Mouse (Mus musculus) MEL (cell line): ENCODE data around the gene Stx2. TPM values are rescaled to one million over a fixed set of nuclear protein-coding genes. Genes with fewer than 3 reads are reported as not detected.

Experiments
- polyA plus RNA-seq, 2 experiments: library from polyadenylated mRNA; stranded (reverse) in 1 of 2; unstranded in 1 of 2; fragments of >175 nt in 1 of 2; fragments of >200 nt in 1 of 2; gene quantifications; 2 replicates each; pipeline versions ENCODE4 v1.2.1 to v1.2.4; 2012; ENCODE audit warnings: low replicate concordance in 2 of 2, low read depth in 1 of 2; ENCODE audit not compliant: insufficient read length in 2 of 2, insufficient read depth in 1 of 2, missing spikeins in 1 of 2
- total RNA-seq: library from RNA; depleted of rRNA; stranded (reverse); fragments of 300-350 nt; gene quantifications from 2 replicates; pipeline ENCODE4 v1.2.3, GENCODE M21; 2012; rRNA removed

The Stx2 gene
- total and polyA plus RNA-seq, 3 experiments: 84.8 to 97.1 TPM; not detected in 1

Other genes starting within 250 kb of the Stx2 start
- not detected in 2 replicates for gene Rimbp2, start 55.1 kb downstream of the Stx2 start, total RNA-seq
- not detected for gene Rimbp2, start 55.1 kb downstream of the Stx2 start, polyA plus RNA-seq
- 950 and 1,019 TPM in 2 replicates for gene Ran, start 11.5 kb upstream of the Stx2 start, total RNA-seq
- gene Ran, start 11.5 kb upstream of the Stx2 start, polyA plus RNA-seq: 1,000 to 10,000 TPM in 1 of 2 experiments, 10 to 100 TPM in 1; 91.6 to 2,479 TPM
- gene Adgrd1, start 88.2 kb upstream of the Stx2 start, total RNA-seq: 0.27 and 0.29 TPM in 2 replicates
- gene Adgrd1, start 88.2 kb upstream of the Stx2 start, polyA plus RNA-seq: under 1 TPM in 1 of 2 experiments, not detected in 1; 0.56 TPM